Mouse (Mus musculus): ENCODE results near the gene Gdf9. TPM values are rescaled to one million over a fixed set of nuclear protein-coding genes. Genes with fewer than 3 reads are reported as not detected.
A peak's percentile ranks its signal among the peaks of the same experiment; 100 is the strongest.
"Not testable (repeated sequence)": the region's sequence is repeated elsewhere in the genome, so short reads cannot be mapped to it uniquely, and the experiment has no call there.

Gene Gdf9
- total RNA-seq (2017): 0.81 TPM in 1 of 2 replicates, not detected in the other

DNA sequence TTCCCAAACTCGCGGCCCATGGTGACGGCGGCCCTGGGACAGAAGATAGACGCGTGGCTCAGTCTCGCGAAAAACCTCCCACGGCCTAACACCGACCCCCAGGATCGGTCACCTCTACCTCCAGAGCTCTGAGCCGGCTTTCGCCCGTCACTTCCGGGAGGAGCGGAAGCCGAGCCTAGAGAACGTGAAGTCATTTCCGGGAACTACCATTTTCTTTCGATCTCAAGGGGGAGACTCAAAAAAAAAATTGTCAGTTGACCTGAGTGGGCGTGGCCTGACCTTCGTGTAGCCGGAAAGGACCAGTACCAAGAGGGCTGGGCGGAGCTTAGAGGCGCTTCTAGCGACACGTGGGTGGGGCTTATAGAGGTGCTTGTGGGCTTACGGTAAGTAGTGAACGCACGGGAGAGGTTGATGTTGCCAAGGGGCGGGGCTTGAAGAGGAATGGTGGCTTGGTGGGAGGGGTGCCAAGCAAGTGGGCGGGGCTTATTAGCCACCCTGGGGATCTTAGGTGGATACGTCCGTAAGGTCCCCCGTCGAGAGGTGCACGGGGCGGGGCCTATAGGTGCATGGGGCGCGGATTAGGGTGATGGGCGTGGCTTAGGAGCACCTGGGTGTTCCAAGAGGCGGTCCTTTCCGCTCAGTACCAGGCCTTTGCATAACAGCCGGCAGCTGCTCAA is at the start of gene Gdf9, which contains the start of gene Uqcrq:
Gene Gdf9, plus strand, starts transcription at position 354 of the 677 bp plus-strand sequence.
Gene Uqcrq, minus strand, starts transcription at position 162 of the 677 bp plus-strand sequence.
- ATAC-seq (replicated peaks in 1 of 2; ENCODE audit: insufficient read depth in 1 of 2, low FRiP score in 2 of 2, low TSS enrichment in 1 of 2, low read depth in 1 of 2, poor library complexity in 2 of 2, severe bottlenecking in 2 of 2): peak; percentile 92 to 96

DNA sequence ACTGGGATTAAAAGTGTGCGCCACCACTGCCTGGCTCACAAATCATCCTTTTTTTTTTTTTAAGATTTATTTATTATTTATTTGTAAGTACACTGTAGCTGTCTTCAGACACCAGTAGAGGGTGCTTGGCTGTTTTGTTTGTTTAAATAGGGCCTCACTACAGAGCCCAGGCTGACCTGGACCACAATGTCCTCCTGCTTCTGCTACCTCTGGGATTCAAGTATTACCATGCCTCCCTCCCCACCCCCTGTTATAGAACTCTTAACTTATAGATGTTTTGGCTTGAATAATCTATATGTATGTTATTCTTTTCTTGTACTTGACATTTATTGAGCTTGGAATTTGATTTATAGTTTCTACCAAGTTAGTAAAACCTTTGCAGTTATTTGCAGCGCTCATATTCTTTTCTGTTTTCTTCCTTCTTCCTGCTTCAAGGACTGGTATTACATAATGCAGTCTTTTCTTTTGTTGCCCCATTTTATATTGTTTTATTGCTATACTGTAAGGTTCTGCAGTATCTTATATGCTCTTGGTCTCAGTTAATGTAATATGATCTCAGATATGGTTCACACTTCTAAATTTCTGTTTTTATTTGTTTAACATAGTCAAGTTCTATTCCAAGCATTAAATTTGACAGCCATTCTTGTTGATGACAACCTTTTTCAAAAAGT is 46.9 kb upstream of the Gdf9 start:
- no peak for ATAC-seq (replicated peaks in 1 of 2; ENCODE audit: insufficient read depth in 1 of 2, low FRiP score in 2 of 2, low TSS enrichment in 1 of 2, low read depth in 1 of 2, poor library complexity in 2 of 2, severe bottlenecking in 2 of 2)

DNA sequence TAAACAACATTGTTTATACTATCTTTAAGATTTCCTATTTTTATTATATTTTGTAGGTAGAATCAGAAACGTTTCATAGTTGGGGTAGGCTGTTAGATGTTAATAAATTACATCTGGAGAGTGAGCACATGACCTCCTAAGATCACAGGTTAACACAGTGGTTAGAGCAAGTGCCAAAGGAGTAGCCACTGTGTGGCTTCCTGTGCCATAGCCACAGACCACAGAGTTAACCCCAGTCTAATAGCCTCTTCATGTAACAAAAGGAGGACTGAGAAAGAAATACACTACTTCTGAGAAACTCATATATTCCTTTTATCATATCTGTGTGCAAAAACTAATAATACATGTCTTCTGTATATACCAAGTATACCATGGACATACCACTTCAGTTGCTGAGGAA is 37.0 kb upstream of the Gdf9 start:
- no peak for ATAC-seq (replicated peaks in 1 of 2; ENCODE audit: insufficient read depth in 1 of 2, low FRiP score in 2 of 2, low TSS enrichment in 1 of 2, low read depth in 1 of 2, poor library complexity in 2 of 2, severe bottlenecking in 2 of 2)

DNA sequence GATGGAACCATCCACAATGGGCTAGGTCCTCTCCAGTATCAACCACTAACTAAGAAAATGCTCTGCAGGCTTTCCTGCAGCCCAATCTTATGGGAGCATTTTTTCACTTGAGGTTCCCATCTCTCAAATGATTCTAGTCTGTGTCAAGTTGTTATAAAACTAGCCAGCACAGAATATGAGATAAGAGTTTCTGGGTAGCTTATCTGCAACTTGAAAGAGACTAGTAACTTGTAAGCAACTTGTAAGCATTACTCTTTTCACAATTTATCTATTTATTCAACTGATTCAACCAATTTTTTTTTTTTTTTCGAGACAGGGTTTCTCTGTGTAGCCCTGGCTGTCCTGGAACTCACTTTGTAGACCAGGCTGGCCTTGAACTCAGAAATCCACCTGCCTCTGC is 27.2 kb upstream of the Gdf9 start:
- ATAC-seq (replicated peaks in 1 of 2; ENCODE audit: insufficient read depth in 1 of 2, low FRiP score in 2 of 2, low TSS enrichment in 1 of 2, low read depth in 1 of 2, poor library complexity in 2 of 2, severe bottlenecking in 2 of 2): no peak

DNA sequence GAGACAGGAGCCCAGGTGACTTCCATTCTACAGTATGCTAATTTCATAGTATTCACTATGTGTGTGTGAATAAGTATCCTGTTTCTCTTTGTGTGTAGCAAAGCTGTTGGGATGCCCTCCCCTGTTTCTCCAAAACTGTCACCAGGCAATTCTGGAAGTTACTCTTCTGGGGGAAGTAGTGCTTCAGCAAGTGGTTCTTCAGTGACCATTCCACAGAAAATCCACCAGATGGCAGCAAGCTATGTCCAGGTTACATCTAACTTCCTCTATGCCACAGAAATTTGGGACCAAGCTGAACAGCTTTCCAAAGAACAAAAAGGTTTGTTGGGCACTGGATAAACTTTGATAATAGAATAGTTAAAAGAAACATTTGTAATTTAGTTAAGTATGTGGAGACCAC is 19.1 kb upstream of the Gdf9 start:
- ATAC-seq (replicated peaks in 1 of 2; ENCODE audit: insufficient read depth in 1 of 2, low FRiP score in 2 of 2, low TSS enrichment in 1 of 2, low read depth in 1 of 2, poor library complexity in 2 of 2, severe bottlenecking in 2 of 2): no peak

DNA sequence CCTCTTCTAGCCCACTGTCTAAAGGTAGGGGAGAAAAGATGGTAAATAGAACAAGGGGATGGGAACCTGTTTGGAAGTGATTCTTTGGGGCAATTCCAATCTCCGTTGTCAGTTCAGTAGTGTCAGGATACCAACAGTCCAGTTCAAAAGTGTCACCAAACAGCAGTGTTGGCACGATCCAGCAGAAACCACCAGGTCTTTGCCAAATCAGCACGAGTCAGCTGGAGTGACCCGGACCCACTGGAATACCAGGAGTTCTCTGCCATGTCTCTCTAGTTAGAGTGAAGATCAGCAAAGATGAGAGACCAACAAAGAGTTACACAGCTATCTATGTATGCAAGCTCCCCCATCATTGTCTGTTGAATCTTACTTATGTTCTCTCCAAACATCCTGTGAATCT is 17.0 kb upstream of the Gdf9 start:
- ATAC-seq (replicated peaks in 1 of 2; ENCODE audit: insufficient read depth in 1 of 2, low FRiP score in 2 of 2, low TSS enrichment in 1 of 2, low read depth in 1 of 2, poor library complexity in 2 of 2, severe bottlenecking in 2 of 2): no peak

DNA sequence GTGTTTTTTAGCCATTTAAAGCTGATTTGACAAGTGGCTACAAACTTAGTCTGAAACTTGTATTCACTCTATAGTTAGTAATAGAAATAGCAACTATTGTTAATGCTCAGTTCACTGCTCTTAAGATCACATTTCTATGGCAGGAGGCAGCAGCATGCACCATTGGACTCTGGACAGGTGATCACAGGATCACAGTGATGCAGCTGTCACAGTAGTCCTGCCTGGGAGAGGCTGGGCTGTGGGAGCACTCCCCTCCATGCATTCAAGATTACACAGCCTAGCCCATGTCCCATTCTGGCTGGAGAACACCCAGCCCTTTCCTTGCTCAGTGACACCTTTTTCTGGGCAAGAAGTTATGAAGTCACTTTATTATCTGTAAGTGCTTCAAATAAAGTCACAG is 12.8 kb upstream of the Gdf9 start:
- ATAC-seq (replicated peaks in 1 of 2; ENCODE audit: insufficient read depth in 1 of 2, low FRiP score in 2 of 2, low TSS enrichment in 1 of 2, low read depth in 1 of 2, poor library complexity in 2 of 2, severe bottlenecking in 2 of 2): no peak

DNA sequence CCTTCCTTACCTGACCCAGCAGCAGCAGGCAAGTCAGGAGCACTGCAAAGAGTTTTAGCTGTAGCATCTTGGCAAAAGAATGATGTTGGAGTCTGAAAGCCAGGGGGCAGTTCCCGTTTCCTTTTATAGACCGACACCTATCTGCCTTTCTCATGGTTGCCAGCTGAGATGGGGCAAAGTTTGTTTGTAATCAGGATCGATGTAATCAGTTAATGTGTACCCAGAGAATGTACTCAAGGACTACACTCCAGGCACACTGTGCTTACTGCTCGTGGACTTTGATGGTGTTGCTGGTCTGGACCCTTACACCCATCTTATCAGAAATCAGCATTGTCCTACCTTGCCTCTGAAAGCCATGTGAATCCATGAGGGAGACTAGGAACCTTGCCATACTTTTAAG is 7.8 kb upstream of the Gdf9 start, which contains the start of gene Leap2:
Gene Leap2, minus strand, starts transcription at position 135 of the 400 bp plus-strand sequence.
- no peak for ATAC-seq (replicated peaks in 1 of 2; ENCODE audit: insufficient read depth in 1 of 2, low FRiP score in 2 of 2, low TSS enrichment in 1 of 2, low read depth in 1 of 2, poor library complexity in 2 of 2, severe bottlenecking in 2 of 2)

DNA sequence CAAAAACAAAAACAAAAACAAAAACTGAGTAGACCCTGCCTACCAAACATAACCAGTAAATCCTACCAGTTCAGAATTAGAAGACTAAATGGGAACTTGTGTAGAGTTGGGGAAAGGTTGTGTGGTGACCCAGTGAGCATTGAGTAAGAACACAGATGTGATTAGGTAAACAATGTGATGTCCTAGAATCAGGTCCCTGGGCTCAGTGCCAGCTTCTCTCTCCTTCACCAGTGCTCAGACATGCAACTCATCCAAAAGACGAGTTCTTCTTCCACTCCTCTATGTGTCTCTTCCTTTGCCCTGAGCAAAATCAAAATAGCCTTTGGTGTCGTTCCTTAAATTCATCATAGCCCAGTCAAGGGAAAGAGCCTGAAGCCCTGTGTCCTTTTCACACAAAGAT is 6.0 kb upstream of the Gdf9 start:
- ATAC-seq (replicated peaks in 1 of 2; ENCODE audit: insufficient read depth in 1 of 2, low FRiP score in 2 of 2, low TSS enrichment in 1 of 2, low read depth in 1 of 2, poor library complexity in 2 of 2, severe bottlenecking in 2 of 2): no peak

DNA sequence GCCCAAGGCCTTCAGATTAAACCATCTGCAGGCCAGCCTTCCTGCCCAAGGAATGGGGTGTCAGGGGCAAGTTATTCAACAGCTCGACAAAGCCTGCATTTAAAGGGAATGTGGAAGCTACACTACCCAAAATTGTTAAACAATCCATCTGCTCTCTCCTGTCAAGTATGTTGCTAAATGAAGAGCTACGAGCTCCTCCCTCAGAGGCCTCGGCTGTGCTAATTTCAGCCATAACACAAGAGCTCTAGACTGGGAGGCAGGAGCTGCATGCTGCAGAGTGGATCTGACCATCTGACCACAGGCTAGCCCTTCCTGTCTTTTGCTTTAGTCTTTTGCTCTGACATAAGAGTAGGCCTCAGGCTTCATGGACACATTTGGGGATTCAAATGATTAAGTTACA is 5.6 kb upstream of the Gdf9 start:
- ATAC-seq (replicated peaks in 1 of 2; ENCODE audit: insufficient read depth in 1 of 2, low FRiP score in 2 of 2, low TSS enrichment in 1 of 2, low read depth in 1 of 2, poor library complexity in 2 of 2, severe bottlenecking in 2 of 2): no peak

DNA sequence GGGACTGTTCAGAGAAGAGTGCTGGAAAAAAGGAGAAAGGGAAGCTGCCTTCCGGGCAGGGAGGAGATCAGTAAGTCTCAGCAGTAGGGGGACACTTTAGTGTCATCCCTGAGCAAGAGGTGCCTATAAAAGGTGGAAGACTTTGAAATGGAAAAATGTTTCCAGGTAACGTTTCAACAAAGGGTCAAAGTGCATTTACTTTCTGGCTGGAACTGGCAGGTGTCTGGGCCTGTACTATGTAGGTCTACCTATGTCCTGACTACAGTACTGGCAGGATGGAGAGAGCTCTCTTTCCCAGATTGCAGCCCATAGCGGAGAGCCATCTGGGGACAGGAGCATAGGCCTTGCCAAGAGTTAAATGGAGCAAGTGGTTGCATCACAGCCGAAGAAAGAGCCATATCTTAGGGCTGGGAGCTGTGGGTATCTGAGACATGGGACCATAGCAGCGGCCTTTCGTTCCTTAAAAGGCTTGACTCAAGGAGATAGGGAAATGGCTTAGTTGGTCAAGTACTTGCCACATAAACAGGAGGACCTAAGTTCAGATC is 5.0 kb upstream of the Gdf9 start:
- no peak for ATAC-seq (replicated peaks in 1 of 2; ENCODE audit: insufficient read depth in 1 of 2, low FRiP score in 2 of 2, low TSS enrichment in 1 of 2, low read depth in 1 of 2, poor library complexity in 2 of 2, severe bottlenecking in 2 of 2)

DNA sequence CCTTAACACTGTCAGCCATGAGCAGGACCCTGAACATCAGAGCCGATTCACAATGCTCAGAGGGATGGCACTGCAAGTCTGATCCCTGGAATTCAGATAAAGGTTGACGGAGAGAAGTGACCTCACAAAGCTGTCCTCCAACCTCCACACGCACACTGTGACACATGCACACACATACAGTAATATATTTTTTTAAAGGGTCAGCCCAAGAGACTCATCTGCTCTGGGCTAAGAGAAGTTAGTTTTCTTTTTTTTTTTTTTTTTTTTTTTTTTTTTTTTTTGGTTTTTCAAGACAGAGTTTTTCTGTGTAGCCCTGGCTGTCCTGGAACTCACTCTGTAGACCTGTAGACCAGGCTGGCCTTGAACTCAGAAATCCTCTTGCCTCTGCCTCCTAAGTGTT is 3.9 kb upstream of the Gdf9 start:
- ATAC-seq (replicated peaks in 1 of 2; ENCODE audit: insufficient read depth in 1 of 2, low FRiP score in 2 of 2, low TSS enrichment in 1 of 2, low read depth in 1 of 2, poor library complexity in 2 of 2, severe bottlenecking in 2 of 2): not testable (repeated sequence)

DNA sequence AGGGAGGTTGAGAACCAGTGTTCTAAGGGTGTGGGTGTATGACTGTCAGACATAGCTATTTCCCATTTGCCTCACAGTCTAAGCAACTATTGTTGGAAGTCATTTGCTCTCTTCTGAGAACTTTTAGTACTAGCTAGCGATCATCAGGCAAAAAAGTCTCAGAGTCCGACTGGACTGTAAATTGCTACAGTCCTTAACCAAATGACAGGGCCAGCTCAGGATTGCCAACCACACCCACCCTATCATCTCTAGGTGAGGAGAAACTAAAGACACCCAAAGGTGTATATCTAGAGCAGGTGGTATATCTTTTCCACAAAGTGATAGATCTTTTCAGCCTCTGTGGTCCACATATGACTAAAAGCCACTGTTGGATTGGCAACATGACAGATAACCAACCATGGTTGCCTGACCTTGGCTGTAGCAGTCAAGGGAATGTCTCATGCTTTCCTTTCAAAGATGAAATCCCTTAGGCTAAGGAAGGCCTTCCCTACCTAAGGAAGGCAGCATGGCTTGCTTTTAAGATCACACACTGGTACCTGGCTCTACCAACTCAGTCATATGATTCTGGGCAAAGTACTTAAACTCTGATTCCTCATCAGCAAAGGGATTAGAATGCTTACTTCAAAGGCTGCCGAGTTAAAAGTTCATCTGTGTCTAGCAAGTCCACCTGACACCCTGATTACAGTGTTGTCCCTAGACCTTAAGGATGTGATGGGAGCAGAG is 2.7 kb upstream of the Gdf9 start:
- no peak for ATAC-seq (replicated peaks in 1 of 2; ENCODE audit: insufficient read depth in 1 of 2, low FRiP score in 2 of 2, low TSS enrichment in 1 of 2, low read depth in 1 of 2, poor library complexity in 2 of 2, severe bottlenecking in 2 of 2)

DNA sequence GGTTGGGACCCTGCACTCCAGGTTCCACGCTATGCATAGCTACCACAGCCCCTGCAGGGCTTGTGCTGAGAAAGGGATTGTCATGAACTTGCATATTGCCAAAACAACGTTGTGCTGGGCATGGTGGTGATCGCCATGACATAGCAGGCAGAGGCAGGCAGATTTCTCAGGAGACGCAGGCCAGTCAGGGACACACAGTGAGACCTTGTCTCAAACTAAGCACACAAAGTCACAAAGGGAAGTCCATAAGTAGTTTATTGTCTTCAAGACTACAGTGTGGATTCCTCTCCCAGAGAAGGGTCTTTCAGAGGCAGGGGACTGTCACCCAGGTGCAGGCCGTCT is 2.1 kb upstream of the Gdf9 start:
- ATAC-seq (replicated peaks in 1 of 2; ENCODE audit: insufficient read depth in 1 of 2, low FRiP score in 2 of 2, low TSS enrichment in 1 of 2, low read depth in 1 of 2, poor library complexity in 2 of 2, severe bottlenecking in 2 of 2): no peak

DNA sequence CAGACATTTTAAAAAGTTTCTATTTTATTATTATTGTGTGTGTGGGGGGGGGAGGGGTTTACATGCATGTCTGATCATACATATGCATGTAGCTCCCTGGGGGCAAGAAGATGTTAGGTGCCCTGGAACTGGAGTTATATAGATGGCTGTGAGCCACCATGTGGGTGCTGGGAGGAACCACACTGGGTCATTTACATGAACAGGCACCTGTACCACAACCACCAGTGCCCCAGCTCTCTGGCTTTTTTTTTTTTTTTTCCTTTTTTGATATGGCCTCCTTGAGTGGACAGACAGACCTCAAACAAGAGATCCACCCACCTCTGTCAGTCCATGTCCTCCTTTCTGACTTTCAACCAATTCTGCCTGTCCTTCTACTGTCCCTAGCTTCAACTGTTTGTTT is 1.6 kb upstream of the Gdf9 start:
- ATAC-seq (replicated peaks in 1 of 2; ENCODE audit: insufficient read depth in 1 of 2, low FRiP score in 2 of 2, low TSS enrichment in 1 of 2, low read depth in 1 of 2, poor library complexity in 2 of 2, severe bottlenecking in 2 of 2): no peak

DNA sequence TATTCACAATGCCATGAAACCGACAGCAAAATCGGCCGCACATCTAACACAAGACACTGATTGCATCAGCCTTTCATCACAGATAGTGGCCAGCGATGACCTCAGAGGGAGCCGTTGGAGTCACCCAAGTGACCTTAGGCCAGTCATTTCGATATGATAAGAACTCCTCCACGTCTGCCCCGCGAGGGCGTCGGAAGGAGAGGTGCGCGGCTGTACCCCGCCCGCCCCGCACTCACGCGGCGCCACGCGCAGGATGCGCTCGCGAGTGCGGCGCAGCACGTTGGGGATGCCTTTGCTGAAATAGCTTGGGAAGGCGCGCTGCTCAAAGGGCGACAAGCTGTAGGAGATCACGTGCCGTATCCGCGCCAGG is 538 bp upstream of the Gdf9 start:
- ATAC-seq (replicated peaks in 1 of 2; ENCODE audit: insufficient read depth in 1 of 2, low FRiP score in 2 of 2, low TSS enrichment in 1 of 2, low read depth in 1 of 2, poor library complexity in 2 of 2, severe bottlenecking in 2 of 2): peak in 1 of 2 experiments; percentile 2; a peak in 1 of 4 replicates

DNA sequence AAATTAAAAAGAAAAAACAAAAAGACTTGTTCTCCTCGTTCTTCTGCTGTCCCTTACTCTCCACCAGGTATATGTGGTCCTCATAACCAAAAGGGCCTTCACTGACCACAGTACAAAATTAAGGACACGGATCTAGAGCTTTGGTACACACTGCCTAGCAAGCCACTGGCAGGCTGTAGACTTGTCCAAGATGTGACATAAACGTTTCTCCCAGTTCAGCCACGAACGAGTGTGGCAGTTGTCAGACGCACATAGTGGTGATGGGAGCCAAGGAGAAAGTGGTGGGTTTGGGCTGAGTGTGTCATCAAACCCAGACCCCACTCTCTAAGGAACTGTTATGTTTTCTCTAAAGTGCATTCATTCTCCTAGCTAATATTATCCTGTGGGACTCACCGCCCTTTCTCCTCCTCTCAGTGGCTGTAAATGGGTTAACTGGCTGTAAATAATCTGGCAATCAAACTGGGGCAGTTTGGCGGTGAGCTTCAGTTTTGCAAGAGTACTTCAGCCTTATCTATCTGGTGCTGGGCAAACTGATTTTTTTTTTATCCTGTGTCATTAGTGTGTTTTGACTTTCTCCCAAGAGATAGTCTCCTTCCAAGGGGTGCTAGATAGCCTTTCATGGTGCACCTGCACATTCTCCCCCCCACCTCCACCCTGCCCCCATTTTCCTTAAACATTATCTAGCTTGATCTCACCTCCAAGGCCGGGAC is 679 bp downstream of the Gdf9 start:
- ATAC-seq (replicated peaks in 1 of 2; ENCODE audit: insufficient read depth in 1 of 2, low FRiP score in 2 of 2, low TSS enrichment in 1 of 2, low read depth in 1 of 2, poor library complexity in 2 of 2, severe bottlenecking in 2 of 2): no peak

DNA sequence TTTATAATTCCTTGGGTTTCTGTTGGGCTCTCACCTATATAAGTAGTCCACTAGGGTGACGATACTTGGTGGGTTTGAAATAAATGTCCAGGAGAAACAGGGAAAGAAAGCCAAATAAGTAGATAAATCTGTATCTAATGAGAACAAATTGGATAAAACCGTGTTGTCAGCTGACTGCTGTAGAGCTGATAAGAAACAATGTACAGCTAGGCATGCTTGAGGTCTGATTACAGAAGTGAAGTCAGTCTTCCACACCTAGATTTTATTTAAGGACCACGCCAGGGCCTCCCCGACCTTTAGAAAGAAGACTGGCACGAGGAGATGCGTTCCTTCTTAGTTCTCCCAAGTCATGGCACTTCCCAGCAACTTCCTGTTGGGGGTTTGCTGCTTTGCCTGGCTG is 2.2 kb downstream of the Gdf9 start:
- ATAC-seq (replicated peaks in 1 of 2; ENCODE audit: insufficient read depth in 1 of 2, low FRiP score in 2 of 2, low TSS enrichment in 1 of 2, low read depth in 1 of 2, poor library complexity in 2 of 2, severe bottlenecking in 2 of 2): no peak

Measured in hematopoietic stem cell, adult 5-6 weeks (primary cell).